In the genomic region with DNA sequence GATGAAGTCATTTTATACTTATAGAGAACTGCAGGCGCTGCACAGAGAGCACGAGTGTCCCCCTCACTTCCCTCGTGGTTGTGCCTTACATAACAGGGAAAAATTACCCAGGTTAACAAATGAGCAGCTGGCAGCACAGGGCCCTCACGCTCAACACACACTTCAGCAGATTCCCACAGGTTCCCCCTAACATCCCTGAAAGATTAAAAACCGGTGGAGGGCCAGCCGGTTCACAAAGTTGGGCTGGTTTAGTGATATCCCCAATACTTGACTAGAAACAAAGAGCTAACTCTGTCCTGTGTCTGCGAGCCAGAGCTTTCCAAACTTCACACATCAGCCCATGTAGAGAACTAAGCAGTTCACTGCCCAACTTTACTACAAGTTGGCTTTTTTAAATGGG, we compare ENCODE assay signal across 16 mouse cellular contexts. TPM values are rescaled to one million over a fixed set of nuclear protein-coding genes. Genes with fewer than 3 reads are reported as not detected.
DNase-seq lines count a peak whose midpoint lies in the region; ATAC-seq and TF ChIP-seq lines count a peak whose summit lies in the region.
"Had no signal": no experiment of that assay in that cellular context is flagged by ENCODE, and none has a peak within 500 bp of the region (broad histone marks: within the 10 kb centered on the region; RNA-seq: fewer than 3 reads in every experiment).

No protein-coding gene starts in this region.

- peak overlapping the region; percentile 21 for H3K4me2 ChIP-seq in hindbrain, embryonic 16.5 days (ENCODE audit: low read length)
- no peak overlapping the region; the same call in 1 of the 2 replicates for H3K4me2 ChIP-seq in hindbrain, postnatal 0 days (ENCODE audit: low read depth, low read length)
- no peak overlapping the region for H3K4me2 ChIP-seq in stomach, embryonic 15.5 days
- no peak overlapping the region for H3K4me2 ChIP-seq in stomach, postnatal 0 days (replicated peaks; ENCODE audit: low read depth)
- H3K4me2 ChIP-seq: neural tube, embryonic 12.5 days had no signal

- intact Hi-C loops in gastrocnemius, adult 2 months (cut with DNase I): loop anchor here (5.0 kb wide), 2 partner anchors 38 to 78 kb away; no protein-coding TSS in a partner anchor

- no peak for TF ChIP-seq EP300 in stomach, postnatal 0 days (optimal IDR thresholded peaks at IDR 0.05)

- ATAC-seq in hindbrain, embryonic 16.5 days: no peak
- ATAC-seq in hindbrain, postnatal 0 days: no peak
- ATAC-seq in stomach, embryonic 15.5 days (ENCODE audit: insufficient read depth, low FRiP score, low read depth): no peak
- ATAC-seq in stomach, postnatal 0 days (ENCODE audit: low FRiP score, low TSS enrichment): no peak
- ATAC-seq: intestine, embryonic 16.5 days; liver, postnatal 0 days; midbrain, embryonic 13.5 days had no signal

- H3K9ac ChIP-seq in hindbrain, embryonic 16.5 days (ENCODE audit: low read depth, low read length): no peak overlapping the region
- H3K9ac ChIP-seq in hindbrain, postnatal 0 days (replicated peaks; ENCODE audit: low read length): no peak overlapping the region
- H3K9ac ChIP-seq in stomach, embryonic 15.5 days: no peak overlapping the region
- no peak overlapping the region for H3K9ac ChIP-seq in stomach, postnatal 0 days (ENCODE audit: low read length)
- H3K9ac ChIP-seq: liver, postnatal 0 days; midbrain, embryonic 13.5 days; neural tube, embryonic 12.5 days had no signal

- no peaks in the 10 kb centered on the region for H3K9me3 ChIP-seq in hindbrain, embryonic 16.5 days (ENCODE audit: control insufficient read depth, low read length)
- no peaks in the 10 kb centered on the region for H3K9me3 ChIP-seq in hindbrain, postnatal 0 days (ENCODE audit: low read length)
- no peaks in the 10 kb centered on the region for H3K9me3 ChIP-seq in stomach, embryonic 15.5 days
- H3K9me3 ChIP-seq in stomach, postnatal 0 days (ENCODE audit: control insufficient read depth, low read length): no peaks in the 10 kb centered on the region
- H3K9me3 ChIP-seq: midbrain, embryonic 13.5 days; neural tube, embryonic 12.5 days had no signal

- DNase-seq in gastrocnemius, adult 2 months: no peak
- DNase-seq in gastrocnemius, postnatal 25 days: no peak
- no peak for DNase-seq in hindbrain, postnatal 0 days (ENCODE audit: low spot score)
- DNase-seq in stomach, postnatal 0 days (ENCODE audit: low spot score): no peak
- no peak for DNase-seq in layer of hippocampus, postnatal 10 days (ENCODE audit: low spot score in 2 of 2)
- DNase-seq in layer of hippocampus, postnatal 25 days (ENCODE audit: extremely low spot score in 1 of 2, low spot score in 1 of 2): no peak
- DNase-seq: adrenal gland, adult 8-10 months; cerebellum, postnatal 25 days; kidney, postnatal 36 days; liver, postnatal 0 days; right cerebral cortex, adult 18-20 months had no signal

- H3K27me3 ChIP-seq in hindbrain, embryonic 16.5 days (replicated peaks; ENCODE audit: control insufficient read depth, insufficient read depth, low read length): no peaks in the 10 kb centered on the region
- H3K27me3 ChIP-seq in hindbrain, postnatal 0 days (ENCODE audit: insufficient read depth, low read length): no peaks in the 10 kb centered on the region
- no peaks in the 10 kb centered on the region for H3K27me3 ChIP-seq in stomach, embryonic 15.5 days (replicated peaks)
- H3K27me3 ChIP-seq in stomach, postnatal 0 days (ENCODE audit: control insufficient read depth, insufficient read depth, low read length): no peaks in the 10 kb centered on the region

- WGBS in hindbrain, embryonic 16.5 days: 78% methylated on average over 7 of the region's 7 CpGs
- WGBS in hindbrain, postnatal 0 days: 73% methylated on average over 7 of the region's 7 CpGs
- WGBS in stomach, embryonic 15.5 days: 66% methylated on average over 7 of the region's 7 CpGs
- WGBS in stomach, postnatal 0 days: 71% methylated on average over 7 of the region's 7 CpGs

- peak overlapping the region; percentile 96 for H3K27ac ChIP-seq in gastrocnemius, adult 2 months
- no peak overlapping the region for H3K27ac ChIP-seq in hindbrain, embryonic 16.5 days (ENCODE audit: low read depth, low read length)
- no peak overlapping the region for H3K27ac ChIP-seq in hindbrain, postnatal 0 days
- H3K27ac ChIP-seq in stomach, embryonic 15.5 days: 0 out of 2 replicates have a peak overlapping the region, but pooled peaks have one; percentile 11
- H3K27ac ChIP-seq in stomach, postnatal 0 days (replicated peaks): no peak overlapping the region
- H3K27ac ChIP-seq: midbrain, embryonic 13.5 days; neural tube, embryonic 12.5 days had no signal

- no peak for TF ChIP-seq CTCF in gastrocnemius, adult 2 months (IDR thresholded peaks at IDR 0.05)
- no peak for TF ChIP-seq CTCF in hindbrain, postnatal 0 days (IDR thresholded peaks at IDR 0.05; ENCODE audit: low read depth)
- TF ChIP-seq CTCF in stomach, postnatal 0 days (IDR thresholded peaks at IDR 0.05; ENCODE audit: low read depth): no peak

- peaks cover 2% of the 10 kb centered on the region; the same call in 1 of the 2 replicates for H3K4me1 ChIP-seq in hindbrain, embryonic 16.5 days (ENCODE audit: control insufficient read depth, insufficient read depth, low read depth, low read length)
- no peaks in the 10 kb centered on the region for H3K4me1 ChIP-seq in hindbrain, postnatal 0 days (ENCODE audit: insufficient read depth, low read length)
- H3K4me1 ChIP-seq in stomach, embryonic 15.5 days: no peaks in the 10 kb centered on the region
- 0 out of 2 replicates have a peak, but pooled peaks cover 3% of the 10 kb centered on the region for H3K4me1 ChIP-seq in stomach, postnatal 0 days (replicated peaks; ENCODE audit: control insufficient read depth, insufficient read depth)

- peak overlapping the region; percentile 23 for H3K4me3 ChIP-seq in gastrocnemius, adult 2 months
- no peak overlapping the region for H3K4me3 ChIP-seq in hindbrain, embryonic 16.5 days (ENCODE audit: low read length)
- H3K4me3 ChIP-seq in hindbrain, postnatal 0 days (ENCODE audit: low read length): no peak overlapping the region
- H3K4me3 ChIP-seq in stomach, embryonic 15.5 days (replicated peaks): no peak overlapping the region
- no peak overlapping the region for H3K4me3 ChIP-seq in stomach, postnatal 0 days (ENCODE audit: low read depth, low read length)
- H3K4me3 ChIP-seq: midbrain, embryonic 13.5 days; neural tube, embryonic 12.5 days had no signal

- H3K36me3 ChIP-seq in hindbrain, embryonic 16.5 days (ENCODE audit: control insufficient read depth, insufficient read depth, low read length): no peaks in the 10 kb centered on the region
- no peaks in the 10 kb centered on the region for H3K36me3 ChIP-seq in hindbrain, postnatal 0 days (ENCODE audit: insufficient read depth, low read length)
- no peaks in the 10 kb centered on the region for H3K36me3 ChIP-seq in stomach, embryonic 15.5 days
- no peaks in the 10 kb centered on the region for H3K36me3 ChIP-seq in stomach, postnatal 0 days (ENCODE audit: control insufficient read depth, insufficient read depth, low read length)
- H3K36me3 ChIP-seq: midbrain, embryonic 13.5 days; neural tube, embryonic 12.5 days had no signal

RNA-seq across cellular contexts. Expression of a gene that starts 3.7 kb away (rescaled TPM):
- total RNA-seq in gastrocnemius, adult 2 months (2021): 10 to 100 TPM; 21.5 to 32.7 TPM
- total RNA-seq in gastrocnemius, postnatal 25 days (2021): 10 to 100 TPM; 22.4 to 28.0 TPM
- polyA plus RNA-seq in hindbrain, embryonic 16.5 days (2015; fragmentation: Nextera tagmentation; extraction: Ambion mirVana): 19.9 and 25.1 TPM in 2 replicates
- total RNA-seq in hindbrain, postnatal 0 days (2014; rRNA removed): 52.4 and 63.6 TPM in 2 replicates
- 19.3 and 19.9 TPM in 2 replicates for polyA plus RNA-seq in hindbrain, postnatal 0 days (2015; fragmentation: Nextera tagmentation; extraction: Ambion mirVana)
- polyA plus RNA-seq in stomach, embryonic 15.5 days (2015; fragmentation: Nextera tagmentation; extraction: Ambion mirVana): 12.4 and 13.3 TPM in 2 replicates
- 3.6 and 4.4 TPM in 2 replicates for polyA plus RNA-seq in stomach, postnatal 0 days (2015; fragmentation: Nextera tagmentation; extraction: Ambion mirVana)
- total RNA-seq in layer of hippocampus, postnatal 10 days (2021): 10 to 100 TPM; 27.3 to 31.9 TPM
- total RNA-seq in layer of hippocampus, postnatal 25 days (2021): 10 to 100 TPM; 20.0 to 24.5 TPM

Comparison
In these comparisons a context has a peak if more than half of its experiments do, and no peak if none do; other contexts are left out.
1. H3K27ac ChIP-seq: peak in gastrocnemius, adult 2 months (single experiment) and stomach, embryonic 15.5 days (single experiment); none in hindbrain, embryonic 16.5 days (single experiment), hindbrain, postnatal 0 days (single experiment) and stomach, postnatal 0 days (single experiment).